Mouse (Mus musculus) adrenal gland, adult 8-10 months (tissue): ENCODE measurements at regions not wholly inside any gene's neighbourhood (a gene's known extent, or its start where the extent isn't known, plus 50 kb on each side); places are given as distances from the start of the nearest gene placed in this dataset.
A peak's percentile ranks its signal among the peaks of the same experiment; 100 is the strongest.

Experiments
- DNase-seq: peaks from one replicate; pipeline ENCODE4 v3.0.0; 2022

GRCm38 (mm10) chr9:115361191-115361590, 51.0 kb upstream of the Stt3b start:
- no peak for DNase-seq

- DNase-seq = no peak
These were observed 51.7 kb upstream of the Stt3b start for GRCm38 (mm10) chr9:115361881-115362280.

GRCm38 (mm10) chr9:115362486-115362885, 52.3 kb upstream of the Stt3b start:
- no peak for DNase-seq

- DNase-seq = no peak
These were observed 55.0 kb upstream of the Stt3b start for GRCm38 (mm10) chr9:115364919-115365861.

GRCm38 (mm10) chr9:115367808-115368207, 57.6 kb upstream of the Stt3b start:
- DNase-seq = no peak

- no peak for DNase-seq
These were observed 70.1 kb upstream of the Stt3b start for GRCm38 (mm10) chr9:115380276-115380675.

- DNase-seq = peak; percentile 44
These were observed 72.7 kb upstream of the Stt3b start for GRCm38 (mm10) chr9:115382824-115383475.

GRCm38 (mm10) chr9:115383935-115384334, 73.7 kb upstream of the Stt3b start:
- peak; percentile 54 for DNase-seq

- no peak for DNase-seq
These were observed 74.1 kb upstream of the Stt3b start for GRCm38 (mm10) chr9:115384345-115384744.

GRCm38 (mm10) chr9:115387471-115388360, 77.5 kb upstream of the Stt3b start:
- no peak for DNase-seq

GRCm38 (mm10) chr9:115388361-115388759, 78.1 kb upstream of the Stt3b start:
- DNase-seq = no peak

- no peak for DNase-seq
These were observed 78.9 kb upstream of the Stt3b start for GRCm38 (mm10) chr9:115389082-115389481.

- DNase-seq = peak; percentile 61
These were observed 80.7 kb upstream of the Stt3b start for GRCm38 (mm10) chr9:115390880-115391281.

GRCm38 (mm10) chr9:115395511-115395910, 85.3 kb upstream of the Stt3b start:
- DNase-seq = no peak

GRCm38 (mm10) chr9:115400461-115400860, 90.2 kb upstream of the Stt3b start:
- DNase-seq = no peak

- DNase-seq = no peak
These were observed 91.4 kb upstream of the Stt3b start for GRCm38 (mm10) chr9:115401405-115402151.

GRCm38 (mm10) chr9:115402661-115403060, 92.4 kb upstream of the Stt3b start:
- DNase-seq = no peak

GRCm38 (mm10) chr9:115403354-115403968, 93.2 kb upstream of the Stt3b start:
- no peak for DNase-seq

- DNase-seq = peak; percentile 23
These were observed 97.8 kb upstream of the Stt3b start for GRCm38 (mm10) chr9:115407901-115408470.

GRCm38 (mm10) chr9:115408886-115409285, 98.7 kb upstream of the Stt3b start:
- no peak for DNase-seq

- no peak for DNase-seq
These were observed 104.0 kb upstream of the Stt3b start for GRCm38 (mm10) chr9:115414190-115414589.
